Mouse (Mus musculus) cerebellum, postnatal 4 days (tissue): Measurements from ENCODE around the gene Sufu.
A peak's percentile ranks its signal among the peaks of the same experiment; 100 is the strongest.

Experiments used
- DNase-seq, 2 experiments: peaks; one replicate each; pipeline ENCODE4 v3.0.0; 2022; ENCODE audit warnings: low spot score in 2 of 2, mixed read lengths in 1 of 2

Sufu gene

DNA sequence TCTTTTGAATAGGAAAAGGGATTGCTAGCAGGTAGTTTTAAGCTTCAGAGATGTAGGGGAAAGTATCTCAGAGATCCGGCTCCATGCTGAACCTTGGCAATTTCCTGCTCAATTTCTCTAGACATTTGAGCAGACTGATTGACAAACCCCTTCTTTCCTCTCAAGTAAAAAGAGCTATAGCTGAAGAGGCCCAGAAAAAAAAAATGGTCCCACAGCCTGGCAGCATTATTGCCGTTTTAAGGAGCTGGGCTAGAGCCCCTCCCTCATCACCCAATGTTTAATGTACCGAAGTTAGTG is 102.8 kb downstream of the Sufu start:
- no peak for DNase-seq

GRCm38 (mm10) chr19:46499836-46500580 is 103.3 kb downstream of the Sufu start:
- peak; percentile 66 to 94 for DNase-seq

- peak in 1 of 2 experiments; percentile 67 for DNase-seq
These were observed 104.1 kb downstream of the Sufu start for GRCm38 (mm10) chr19:46500581-46501341.

DNA sequence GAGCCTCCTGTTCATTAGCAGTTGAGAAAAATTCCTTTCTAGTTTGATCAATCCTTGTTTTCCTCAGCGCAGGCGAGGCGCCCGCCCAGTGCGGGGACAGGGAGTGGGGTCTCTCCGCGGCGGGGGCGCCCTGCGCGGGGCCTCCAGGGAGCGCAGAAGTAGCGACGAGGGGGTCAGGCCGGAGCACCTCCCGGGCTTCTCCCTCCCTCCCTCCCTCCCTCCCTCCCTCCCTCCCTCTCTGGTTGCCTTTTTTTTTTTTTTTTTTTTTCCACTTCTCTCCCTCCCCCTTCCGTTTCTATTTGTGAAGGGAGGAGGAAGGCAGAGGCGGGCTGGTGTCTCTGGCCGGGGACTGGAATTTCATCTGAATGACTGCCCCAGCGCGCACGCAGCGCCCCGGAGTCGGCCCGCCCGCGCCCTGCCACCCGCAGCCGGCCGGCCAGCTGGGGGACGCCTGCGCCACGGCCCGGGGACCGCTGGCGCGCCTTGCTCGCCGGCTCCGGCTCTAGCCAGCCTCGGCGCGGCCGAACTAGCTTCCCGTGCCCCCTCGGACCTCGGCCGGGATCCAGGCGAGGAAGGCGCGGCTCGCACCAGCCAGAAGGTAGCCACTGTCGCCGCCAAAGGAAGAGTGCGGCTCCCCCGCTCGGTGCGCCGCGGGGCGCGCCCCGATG is 104.8 kb downstream of the Sufu start, which contains the start of gene Trim8:
Gene Trim8, plus strand, starts transcription at position 302 of the 668 bp plus-strand sequence.
- peak in 1 of 2 experiments; percentile 75 for DNase-seq

- DNase-seq, result peak in 1 of 2 experiments; percentile 65
These were observed 105.4 kb downstream of the Sufu start for GRCm38 (mm10) chr19:46502069-46502455.

DNA sequence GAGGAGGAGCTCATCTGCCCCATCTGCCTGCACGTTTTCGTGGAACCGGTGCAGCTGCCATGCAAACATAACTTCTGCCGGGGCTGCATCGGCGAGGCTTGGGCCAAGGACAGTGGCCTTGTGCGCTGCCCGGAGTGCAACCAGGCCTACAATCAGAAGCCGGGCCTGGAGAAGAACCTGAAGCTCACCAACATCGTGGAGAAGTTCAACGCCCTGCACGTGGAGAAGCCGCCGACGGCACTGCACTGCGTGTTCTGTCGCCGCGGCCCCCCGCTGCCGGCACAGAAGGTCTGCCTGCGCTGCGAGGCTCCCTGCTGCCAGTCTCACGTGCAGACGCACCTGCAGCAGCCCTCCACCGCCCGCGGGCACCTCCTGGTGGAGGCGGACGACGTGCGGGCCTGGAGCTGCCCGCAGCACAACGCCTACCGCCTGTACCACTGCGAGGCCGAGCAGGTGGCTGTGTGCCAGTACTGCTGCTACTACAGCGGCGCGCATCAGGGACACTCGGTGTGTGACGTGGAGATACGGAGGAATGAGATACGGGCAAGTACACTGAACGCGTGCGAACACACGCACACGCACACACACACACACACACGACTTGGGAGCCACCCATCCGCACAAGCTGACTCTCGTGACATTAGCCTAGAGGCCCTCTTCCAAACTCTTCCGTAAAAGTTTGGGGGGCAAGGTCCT is 105.9 kb downstream of the Sufu start:
- DNase-seq, result peak in 1 of 2 experiments; percentile 76

DNA sequence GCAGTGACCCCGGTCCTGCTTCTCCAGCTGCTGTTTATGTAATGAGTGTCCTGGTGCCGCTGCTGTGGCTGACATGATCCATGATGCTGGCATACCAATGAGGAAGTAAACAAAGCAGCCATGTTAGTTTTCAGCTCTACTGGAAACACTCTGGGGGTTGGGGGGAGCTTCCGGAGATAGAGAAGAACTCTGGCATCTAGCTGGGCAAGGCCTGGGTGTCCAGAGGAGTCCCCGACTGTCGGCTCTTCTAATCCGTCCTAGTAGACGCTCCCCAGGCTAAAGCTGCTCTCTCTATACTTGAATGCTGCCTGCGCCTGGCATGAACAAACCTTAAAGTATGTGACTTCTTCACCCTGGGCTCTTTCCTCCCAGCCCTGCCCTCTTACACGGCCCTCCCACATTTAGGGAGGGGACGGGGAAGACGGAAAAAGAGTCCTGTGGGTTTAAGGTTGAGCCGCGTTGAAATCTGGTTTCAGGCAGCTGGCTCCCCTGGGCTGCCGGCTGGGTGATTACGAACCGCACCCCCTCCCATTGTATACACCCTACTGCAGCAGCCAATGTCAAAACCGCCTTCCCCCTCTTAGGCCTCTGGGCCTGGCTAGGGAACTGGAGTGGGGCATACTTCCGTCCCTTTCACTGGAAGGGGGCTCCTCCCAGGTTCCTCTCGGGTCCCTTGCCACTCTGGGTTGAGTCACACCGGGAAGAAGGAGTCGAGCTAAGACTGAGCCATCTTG is 106.8 kb downstream of the Sufu start:
- DNase-seq, result no peak

- DNase-seq, result no peak
These were observed 107.4 kb downstream of the Sufu start for GRCm38 (mm10) chr19:46504085-46504552.

- no peak for DNase-seq
These were observed 108.2 kb downstream of the Sufu start for GRCm38 (mm10) chr19:46504822-46505417.

- DNase-seq, result no peak
These were observed 109.1 kb downstream of the Sufu start for GRCm38 (mm10) chr19:46505646-46506371.

DNA sequence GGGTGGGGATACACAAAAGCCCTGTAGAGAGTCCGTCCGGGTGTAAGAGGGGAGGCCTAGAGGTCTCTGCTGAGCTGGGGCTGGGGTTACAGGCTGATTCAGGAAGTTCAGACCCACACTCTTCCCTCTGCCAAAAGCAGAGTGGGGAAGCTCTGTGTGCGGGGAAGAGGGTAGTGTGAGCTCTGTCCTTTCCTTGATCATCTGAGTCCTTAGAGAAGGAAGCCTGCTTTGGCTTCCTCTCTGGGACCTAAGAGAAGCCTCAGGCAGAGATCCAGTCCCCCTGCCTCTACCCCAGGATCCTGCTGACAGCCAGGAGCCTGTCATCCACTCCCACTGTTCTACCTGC is 109.6 kb downstream of the Sufu start:
- DNase-seq, result no peak

GRCm38 (mm10) chr19:46507181-46507581 is 110.5 kb downstream of the Sufu start:
- no peak for DNase-seq

DNA sequence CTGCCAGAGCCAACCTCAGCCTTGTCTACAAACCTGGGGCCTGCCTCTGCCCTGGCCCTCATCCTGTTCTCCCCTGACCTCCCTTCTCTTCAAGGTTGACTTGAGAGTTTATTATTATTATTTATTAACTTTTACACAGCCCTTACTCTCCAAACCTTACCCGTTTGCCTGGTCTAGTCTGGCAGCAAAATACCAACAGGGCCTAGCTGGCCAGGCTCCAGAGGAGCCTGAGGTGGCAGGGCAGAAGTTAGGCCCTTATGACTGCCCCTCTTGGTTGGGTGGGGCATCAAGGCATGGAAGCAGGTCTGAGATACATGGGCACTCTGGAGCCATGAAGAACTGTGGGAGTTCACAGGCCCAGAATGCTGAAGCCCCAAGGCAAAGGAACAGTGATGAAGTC is 111.1 kb downstream of the Sufu start:
- DNase-seq, result no peak

GRCm38 (mm10) chr19:46508738-46509137 is 112.0 kb downstream of the Sufu start:
- no peak for DNase-seq

DNA sequence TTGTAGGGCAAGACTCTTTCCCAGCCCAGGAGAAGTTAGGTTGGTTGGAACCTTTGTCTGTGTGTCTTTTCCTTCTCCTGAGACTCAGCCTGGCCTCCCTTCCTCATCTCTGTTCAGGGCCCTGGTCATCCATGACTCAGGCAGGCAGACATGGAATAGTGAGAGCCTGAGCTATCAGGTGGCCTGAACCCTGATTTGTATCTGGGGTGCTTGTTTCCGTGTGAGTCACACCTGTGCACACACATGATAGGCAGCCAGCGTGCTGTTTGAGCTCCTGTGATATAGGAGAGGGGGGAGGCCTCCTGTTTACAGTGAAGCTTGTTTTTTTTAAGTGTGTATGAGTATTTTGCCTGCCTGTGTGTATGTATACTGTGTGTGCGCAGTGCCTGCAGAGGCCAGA is 112.5 kb downstream of the Sufu start:
- DNase-seq, result no peak

DNA sequence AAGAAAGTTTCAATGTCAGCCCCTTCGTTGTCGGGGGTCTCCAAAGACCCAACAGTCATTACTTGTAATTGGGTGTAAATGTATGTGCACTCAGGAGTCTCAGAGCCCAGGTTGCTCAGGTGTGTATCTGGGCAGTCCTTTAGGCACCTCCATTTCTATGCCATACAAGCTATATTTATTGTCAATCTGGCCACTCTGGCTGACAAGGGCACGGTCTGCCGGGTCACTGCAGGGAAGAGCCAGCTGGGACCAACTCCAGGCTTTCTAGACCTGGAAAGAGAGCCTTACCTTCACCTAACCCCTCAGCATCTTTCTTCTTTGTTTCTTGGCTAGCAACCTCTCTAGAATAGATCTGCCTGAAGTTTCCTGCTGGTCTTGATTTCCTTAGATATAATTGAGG is 113.0 kb downstream of the Sufu start:
- no peak for DNase-seq

DNA sequence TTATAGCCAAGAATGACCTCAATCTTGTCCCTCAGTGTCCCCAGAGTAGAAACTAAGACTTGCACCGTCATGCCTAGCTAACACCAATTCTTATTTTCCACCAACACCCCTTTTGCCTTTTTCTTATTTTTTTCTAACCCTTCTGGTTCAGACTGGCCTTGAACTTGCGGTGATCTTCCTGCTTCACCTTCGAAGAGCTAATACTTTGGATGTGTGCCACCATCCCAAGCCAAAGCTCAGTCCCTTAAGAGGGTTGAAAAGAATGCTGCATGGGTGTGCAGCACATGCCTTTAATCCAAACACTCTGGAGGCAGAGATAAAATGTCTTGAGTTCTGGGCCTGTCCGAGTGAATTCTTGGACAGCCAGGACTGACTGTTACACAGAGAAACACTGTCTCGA is 113.7 kb downstream of the Sufu start:
- DNase-seq, result no peak

DNA sequence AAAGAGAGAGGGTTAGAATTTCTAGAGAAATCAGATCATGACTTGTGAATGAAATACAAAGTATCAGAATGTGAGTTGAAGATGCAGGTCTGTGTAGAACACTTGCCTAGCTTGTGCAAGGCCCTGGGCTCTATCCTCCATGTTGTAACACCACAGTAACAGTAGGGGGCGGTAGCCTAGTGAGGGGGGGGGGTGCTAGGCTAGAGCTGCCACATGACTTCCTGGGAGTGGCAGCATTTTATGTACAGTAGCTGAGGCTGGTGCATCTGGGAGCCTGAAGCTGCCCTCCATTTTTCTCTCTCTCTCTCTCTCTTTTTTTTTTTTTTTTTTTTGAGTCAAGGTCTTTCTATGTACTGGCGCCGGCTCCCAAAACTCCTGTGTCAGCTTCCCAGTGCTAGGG is 114.1 kb downstream of the Sufu start:
- no peak for DNase-seq

DNA sequence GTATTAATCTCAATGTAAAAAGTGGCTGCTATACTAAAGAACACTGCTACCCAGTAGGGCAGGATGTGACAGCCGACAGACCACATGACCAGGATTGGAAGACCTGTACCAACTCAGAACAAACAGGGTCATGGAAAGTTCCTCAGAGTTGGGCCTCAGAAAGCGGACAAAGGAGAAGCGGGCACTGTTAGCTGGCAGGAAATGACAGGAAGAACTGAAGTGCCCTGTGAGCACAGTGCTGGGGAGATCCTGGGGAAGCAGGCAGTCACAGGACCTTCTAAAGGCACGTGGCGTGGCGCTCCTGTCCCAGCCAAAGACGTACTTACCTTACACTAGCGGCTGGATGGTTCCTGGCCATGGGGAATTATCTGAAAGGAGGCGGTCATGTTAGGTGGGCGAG is 114.6 kb downstream of the Sufu start:
- no peak for DNase-seq

DNA sequence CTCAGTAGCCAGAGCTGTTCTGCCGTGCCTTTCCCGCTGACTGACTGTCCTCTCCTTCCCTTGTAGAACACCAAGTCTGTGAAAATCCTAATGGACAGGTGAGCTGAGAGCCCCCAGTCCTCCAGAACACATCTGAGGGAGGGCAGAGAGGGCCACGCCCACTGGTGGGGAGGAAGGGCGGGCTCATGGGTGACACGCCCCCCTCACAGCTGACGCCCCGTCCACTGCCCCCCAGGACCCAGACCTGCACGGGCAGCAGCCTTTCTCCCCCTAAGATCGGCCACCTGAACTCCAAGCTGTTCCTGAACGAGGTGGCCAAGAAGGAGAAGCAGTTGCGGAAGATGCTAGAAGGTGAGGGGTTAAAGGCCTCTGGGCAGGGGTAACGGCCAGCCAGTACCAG is 117.7 kb downstream of the Sufu start:
- no peak for DNase-seq
